Mouse (Mus musculus) MEL (cell line): Measurements from ENCODE around the gene Tktl1. TPM values are rescaled to one million over a fixed set of nuclear protein-coding genes. Genes with fewer than 3 reads are reported as not detected.
"Not testable (repeated sequence)": the region's sequence is repeated elsewhere in the genome, so short reads cannot be mapped to it uniquely, and the experiment has no call there.

Experiments
- DNase-seq: peaks from one replicate; pipeline ENCODE4 v3.0.0; 2011; ENCODE audit warnings: low read depth, low spot score
- H3K27ac ChIP-seq: 2 replicates; pipeline ENCODE4 v1.5.1; 2012; ENCODE audit warnings: low read depth, mild to moderate bottlenecking, control low read depth, low read length, moderate library complexity; ENCODE audit not compliant: control insufficient read depth
- H3K27me3 ChIP-seq, 2 experiments: fragments of 150-350 bp in 1 of 2; sonication (generic) in 1 of 2; 2 replicates each; pipeline ENCODE4 v1.6.1; 2012; ENCODE audit warnings: low read length in 2 of 2, mild to moderate bottlenecking in 2 of 2, improper control_type of control experiment in 1 of 2, moderate library complexity in 1 of 2; ENCODE audit not compliant: insufficient read depth in 2 of 2, control insufficient read depth in 1 of 2
- H3K36me3 ChIP-seq, 2 experiments: 2 replicates each; pipeline ENCODE4 v1.6.1; 2012 to 2014; ENCODE audit warnings: low read length in 2 of 2, improper control_type of control experiment in 1 of 2, inconsistent platforms in 1 of 2, mild to moderate bottlenecking in 1 of 2; ENCODE audit not compliant: insufficient read depth in 2 of 2, control insufficient read depth in 1 of 2
- H3K4me1 ChIP-seq, 2 experiments: fragments of 150-350 bp in 1 of 2; sonication (generic) in 1 of 2; 2 replicates each; pipeline ENCODE4 v1.6.1; 2012; ENCODE audit warnings: low read length in 2 of 2, improper control_type of control experiment in 1 of 2, mild to moderate bottlenecking in 1 of 2; ENCODE audit not compliant: insufficient read depth in 2 of 2, control insufficient read depth in 1 of 2
- H3K4me3 ChIP-seq, 2 experiments: fragments of 150-350 bp in 1 of 2; sonication (generic) in 1 of 2; 2 replicates each; pipeline ENCODE4 v1.5.1; 2012; ENCODE audit warnings: low read depth in 2 of 2, low read length in 2 of 2, mild to moderate bottlenecking in 2 of 2, moderate library complexity in 2 of 2, control low read depth in 1 of 2, improper control_type of control experiment in 1 of 2; ENCODE audit not compliant: control insufficient read depth in 1 of 2, insufficient read depth in 1 of 2
- H3K79me2 ChIP-seq: 2 replicates; pipeline ENCODE4 v1.6.1; 2012; ENCODE audit warnings: mild to moderate bottlenecking, low read length, moderate library complexity; ENCODE audit not compliant: control insufficient read depth, poor library complexity, insufficient read depth
- H3K9ac ChIP-seq: 2 replicates; pipeline ENCODE4 v1.6.1; 2012; ENCODE audit warnings: low read depth, mild to moderate bottlenecking, control low read depth, low read length, moderate library complexity; ENCODE audit not compliant: control insufficient read depth, poor library complexity, severe bottlenecking
- H3K9me3 ChIP-seq: fragments of 150-350 bp; sonication (generic); replicated peaks from 2 replicates; pipeline ENCODE4 v1.6.1; 2012; ENCODE audit warnings: mild to moderate bottlenecking, low read length, improper control_type of control experiment, moderate library complexity; ENCODE audit not compliant: insufficient read depth
- BHLHE40 ChIP-seq: IDR thresholded peaks from 2 replicates; pipeline ENCODE4 v1.6.1; 2012; ENCODE audit warnings: low read depth, mild to moderate bottlenecking, inconsistent platforms, low read length, improper control_type of control experiment, borderline replicate concordance
- CHD1 ChIP-seq: IDR thresholded peaks from 2 replicates; pipeline ENCODE4 v1.6.1; 2012; ENCODE audit warnings: low read depth, mild to moderate bottlenecking, inconsistent platforms, low read length, improper control_type of control experiment
- CHD2 ChIP-seq: IDR thresholded peaks from 2 replicates; pipeline ENCODE4 v1.6.1; 2011; ENCODE audit warnings: low read length, improper control_type of control experiment
- CTCF ChIP-seq, 3 experiments: IDR thresholded peaks in 2 of 3; conservative IDR thresholded peaks in 1 of 3; 2 replicates each; pipeline ENCODE4 v1.5.1; 2011 to 2012; ENCODE audit warnings: low read length in 3 of 3, low read depth in 2 of 3, mild to moderate bottlenecking in 2 of 3, improper control_type of control experiment in 1 of 3, inconsistent platforms in 1 of 3, mixed read lengths in 1 of 3, moderate library complexity in 1 of 3; ENCODE audit not compliant: control insufficient read depth in 1 of 3, insufficient read depth in 1 of 3, poor library complexity in 1 of 3, severe bottlenecking in 1 of 3
- ELF1 ChIP-seq: IDR thresholded peaks from 2 replicates; pipeline ENCODE4 v1.6.1; 2014; ENCODE audit warnings: low read depth, mild to moderate bottlenecking, inconsistent platforms, low read length, improper control_type of control experiment, moderate library complexity
- EP300 ChIP-seq, 2 experiments: IDR thresholded peaks; 2 replicates each; pipeline ENCODE4 v1.6.1; 2011; ENCODE audit warnings: improper control_type of control experiment in 2 of 2, low read length in 2 of 2, low read depth in 1 of 2, mild to moderate bottlenecking in 1 of 2
- ETS1 ChIP-seq: IDR thresholded peaks from 2 replicates; pipeline ENCODE4 v1.6.1; 2012; ENCODE audit warnings: low read depth, mild to moderate bottlenecking, inconsistent platforms, low read length, improper control_type of control experiment, moderate library complexity
- GABPA ChIP-seq: IDR thresholded peaks from 2 replicates; pipeline ENCODE4 v1.6.1; 2012; ENCODE audit warnings: low read depth, mild to moderate bottlenecking, inconsistent platforms, low read length, improper control_type of control experiment, moderate library complexity
- KAT2A ChIP-seq: conservative IDR thresholded peaks from 2 replicates; pipeline ENCODE4 v1.6.1; 2012; ENCODE audit warnings: low read depth, low read length, improper control_type of control experiment, inconsistent platforms
- MAX ChIP-seq: IDR thresholded peaks from 2 replicates; pipeline ENCODE4 v1.6.1; 2011; ENCODE audit warnings: low read length, improper control_type of control experiment
- MEF2A ChIP-seq: IDR thresholded peaks from 2 replicates; pipeline ENCODE4 v1.6.1; 2014; ENCODE audit warnings: low read depth, mild to moderate bottlenecking, inconsistent platforms, low read length, improper control_type of control experiment; ENCODE audit not compliant: poor library complexity, insufficient replicate concordance, severe bottlenecking; ENCODE audit errors: extremely low read depth
- MXI1 ChIP-seq: IDR thresholded peaks from 2 replicates; pipeline ENCODE4 v1.6.1; 2011; ENCODE audit warnings: mild to moderate bottlenecking, low read depth, low read length, improper control_type of control experiment
- MYB ChIP-seq: IDR thresholded peaks from 2 replicates; pipeline ENCODE4 v1.6.1; 2011; ENCODE audit warnings: mild to moderate bottlenecking, low read depth, low read length, improper control_type of control experiment
- NRF1 ChIP-seq: IDR thresholded peaks from 2 replicates; pipeline ENCODE4 v1.6.1; 2014; ENCODE audit warnings: low read depth, mild to moderate bottlenecking, inconsistent platforms, low read length, improper control_type of control experiment, moderate library complexity; ENCODE audit not compliant: poor library complexity, insufficient read depth, severe bottlenecking
- RAD21 ChIP-seq: IDR thresholded peaks from 2 replicates; pipeline ENCODE4 v1.6.1; 2011; ENCODE audit warnings: mild to moderate bottlenecking, low read depth, low read length, improper control_type of control experiment
- SIN3A ChIP-seq: IDR thresholded peaks from 2 replicates; pipeline ENCODE4 v1.6.1; 2012; ENCODE audit warnings: low read length, improper control_type of control experiment, inconsistent platforms
- SMC3 ChIP-seq: IDR thresholded peaks from 2 replicates; pipeline ENCODE4 v1.6.1; 2011; ENCODE audit warnings: low read depth, low read length, improper control_type of control experiment
- TAL1 ChIP-seq: IDR thresholded peaks from 2 replicates; pipeline ENCODE4 v1.6.1; 2012; ENCODE audit warnings: mild to moderate bottlenecking, inconsistent platforms, low read length, moderate library complexity, mixed read lengths
- TCF12 ChIP-seq: IDR thresholded peaks from 2 replicates; pipeline ENCODE4 v1.6.1; 2014; ENCODE audit warnings: low read depth, mild to moderate bottlenecking, inconsistent platforms, low read length, improper control_type of control experiment, moderate library complexity
- UBTF ChIP-seq: IDR thresholded peaks from 2 replicates; pipeline ENCODE4 v1.6.1; 2012; ENCODE audit warnings: low read depth, mild to moderate bottlenecking, inconsistent platforms, low read length, improper control_type of control experiment, moderate library complexity, borderline replicate concordance; ENCODE audit not compliant: insufficient read depth
- USF2 ChIP-seq, 2 experiments: IDR thresholded peaks; 2 replicates each; pipeline ENCODE4 v1.6.1; 2011 to 2012; ENCODE audit warnings: improper control_type of control experiment in 2 of 2, low read length in 2 of 2, borderline replicate concordance in 1 of 2, inconsistent platforms in 1 of 2, low read depth in 1 of 2, mild to moderate bottlenecking in 1 of 2; ENCODE audit not compliant: insufficient read depth in 1 of 2
- polyA plus RNA-seq, 2 experiments: library from polyadenylated mRNA; stranded (reverse) in 1 of 2; unstranded in 1 of 2; fragments of >175 nt in 1 of 2; fragments of >200 nt in 1 of 2; gene quantifications; 2 replicates each; pipeline versions ENCODE4 v1.2.1 to v1.2.4; 2012; ENCODE audit warnings: low replicate concordance in 2 of 2, low read depth in 1 of 2; ENCODE audit not compliant: insufficient read length in 2 of 2, insufficient read depth in 1 of 2, missing spikeins in 1 of 2
- total RNA-seq: library from RNA; depleted of rRNA; stranded (reverse); fragments of 300-350 nt; gene quantifications from 2 replicates; pipeline ENCODE4 v1.2.3, GENCODE M21; 2012

Gene Tktl1
- total and polyA plus RNA-seq, 3 experiments = 0.04 TPM; not detected in 2

DNA sequence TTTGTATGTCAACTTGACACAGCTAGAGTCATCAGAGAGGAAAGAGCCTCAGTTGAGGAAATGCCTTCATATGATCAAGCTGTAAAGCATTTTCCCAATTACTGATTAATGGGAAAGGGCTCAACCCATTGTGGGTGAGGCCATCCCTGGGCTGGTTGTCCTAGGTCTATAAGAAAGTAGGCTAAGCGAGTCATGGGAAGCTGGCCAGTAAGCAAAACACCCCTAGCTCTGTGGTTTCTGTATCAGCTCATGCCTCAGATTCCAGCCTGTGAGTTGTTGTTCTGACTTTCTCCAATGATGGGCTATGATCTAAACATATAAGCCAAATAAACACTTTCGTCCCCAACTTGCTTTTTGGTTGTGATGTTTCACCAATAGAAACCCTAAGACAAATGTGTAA is 26.5 kb downstream of the Tktl1 start:
- TF ChIP-seq UBTF = no peak
- no peak for TF ChIP-seq MEF2A
- no peak for TF ChIP-seq GABPA
- no peak for TF ChIP-seq MYB
- TF ChIP-seq MAX = no peak
- TF ChIP-seq, all 39 proteins: peak for 0
- no peak overlapping the region for H3K4me3 ChIP-seq
- H3K9me3 ChIP-seq = no peaks in the 10 kb centered on the region
- H3K79me2 ChIP-seq = no peaks in the 10 kb centered on the region
- no peak overlapping the region for H3K9ac ChIP-seq
- no peaks in the 10 kb centered on the region for H3K27me3 ChIP-seq
- DNase-seq = no peak
- H3K27ac ChIP-seq = no peak overlapping the region
- no peaks in the 10 kb centered on the region for H3K36me3 ChIP-seq
- H3K4me1 ChIP-seq = no peaks in the 10 kb centered on the region

DNA sequence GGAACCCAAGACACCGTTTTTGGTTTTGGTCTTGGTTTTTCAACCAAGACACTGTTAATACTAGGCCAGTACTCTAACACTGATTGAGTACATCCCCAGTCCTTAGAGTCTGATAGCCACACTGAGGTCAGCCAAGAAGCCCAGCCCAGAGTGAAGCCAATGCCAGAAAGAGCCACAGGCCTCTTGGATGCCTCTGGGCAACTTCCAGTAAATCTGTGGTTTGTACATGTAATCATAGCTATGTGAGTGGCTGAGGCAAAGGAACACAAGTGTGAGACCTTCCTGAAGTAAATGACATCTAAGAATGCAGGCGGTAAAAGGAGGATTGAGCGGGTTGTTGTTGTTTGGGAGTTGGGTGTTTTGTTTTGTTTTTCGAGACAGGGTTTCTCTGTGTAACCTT is 41.4 kb downstream of the Tktl1 start:
- Histone ChIP-seq H3K36me3 (no peaks in the 10 kb centered on the region), H3K4me1 (no peaks in the 10 kb centered on the region), H3K9ac (no peak overlapping the region), H3K4me3 (no peak overlapping the region), H3K27me3 (no peaks in the 10 kb centered on the region), H3K9me3 (no peaks in the 10 kb centered on the region), H3K79me2 (no peaks in the 10 kb centered on the region), H3K27ac (no peak overlapping the region)
- no peak for DNase-seq
- TF ChIP-seq USF2 (IDR thresholded peaks at IDR 0.05; ENCODE audit: borderline replicate concordance in 1 of 2, insufficient read depth in 1 of 2, low read depth in 1 of 2, low read length in 2 of 2) (no peak), KAT2A (no peak), SIN3A (no peak), CTCF (IDR thresholded peaks at IDR 0.05 in 2 of 3, conservative IDR thresholded peaks at IDR 0.05 in 1 of 3; ENCODE audit: control insufficient read depth in 1 of 3, insufficient read depth in 1 of 3, low read depth in 2 of 3, low read length in 3 of 3, poor library complexity in 1 of 3, severe bottlenecking in 1 of 3) (no peak), EP300 (IDR thresholded peaks at IDR 0.05; ENCODE audit: low read depth in 1 of 2, low read length in 2 of 2) (no peak)

DNA sequence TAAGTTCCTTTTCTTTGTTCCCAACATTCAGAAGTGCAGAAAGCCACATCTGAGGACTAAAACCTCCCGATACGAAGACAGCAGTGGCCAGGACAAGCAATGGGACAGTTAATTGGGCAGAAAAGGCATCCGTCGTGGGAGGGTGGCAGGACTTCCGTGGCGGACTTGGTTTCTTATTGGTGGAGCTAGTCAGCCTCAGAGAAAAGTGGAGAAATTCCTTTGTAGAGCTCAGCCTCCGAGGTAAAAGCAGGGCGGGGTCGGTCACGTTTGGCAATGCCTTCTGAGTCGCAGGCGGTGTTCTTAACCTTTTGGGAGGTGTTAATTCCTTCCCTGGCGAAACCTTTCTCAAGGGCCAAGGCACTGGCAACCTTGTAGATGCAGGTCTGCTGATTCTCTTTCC is 42.4 kb downstream of the Tktl1 start:
- no peak overlapping the region for H3K9ac ChIP-seq
- H3K36me3 ChIP-seq = no peaks in the 10 kb centered on the region
- H3K4me3 ChIP-seq = no peak overlapping the region
- TF ChIP-seq BHLHE40 (no peak), MXI1 (no peak), SMC3 (no peak), MAX (no peak), ETS1 (no peak), MYB (no peak), CHD1 (no peak), RAD21 (no peak), NRF1 (no peak), ELF1 (no peak), CHD2 (no peak), TAL1 (no peak), TCF12 (no peak)
- H3K9me3 ChIP-seq = no peaks in the 10 kb centered on the region
- H3K27me3 ChIP-seq = no peaks in the 10 kb centered on the region
- H3K27ac ChIP-seq = no peak overlapping the region
- H3K79me2 ChIP-seq = no peaks in the 10 kb centered on the region
- DNase-seq = no peak
- H3K4me1 ChIP-seq = no peaks in the 10 kb centered on the region

GRCm38 (mm10) chrX:74220099-74220498 is 43.0 kb downstream of the Tktl1 start:
- not testable (repeated sequence) for H3K27me3 ChIP-seq, H3K4me1 ChIP-seq, H3K79me2 ChIP-seq, H3K9ac ChIP-seq, H3K9me3 ChIP-seq, DNase-seq, H3K4me3 ChIP-seq, H3K36me3 ChIP-seq, H3K27ac ChIP-seq
